8 mouse cellular contexts compared by ENCODE assay signal in the genomic region with DNA sequence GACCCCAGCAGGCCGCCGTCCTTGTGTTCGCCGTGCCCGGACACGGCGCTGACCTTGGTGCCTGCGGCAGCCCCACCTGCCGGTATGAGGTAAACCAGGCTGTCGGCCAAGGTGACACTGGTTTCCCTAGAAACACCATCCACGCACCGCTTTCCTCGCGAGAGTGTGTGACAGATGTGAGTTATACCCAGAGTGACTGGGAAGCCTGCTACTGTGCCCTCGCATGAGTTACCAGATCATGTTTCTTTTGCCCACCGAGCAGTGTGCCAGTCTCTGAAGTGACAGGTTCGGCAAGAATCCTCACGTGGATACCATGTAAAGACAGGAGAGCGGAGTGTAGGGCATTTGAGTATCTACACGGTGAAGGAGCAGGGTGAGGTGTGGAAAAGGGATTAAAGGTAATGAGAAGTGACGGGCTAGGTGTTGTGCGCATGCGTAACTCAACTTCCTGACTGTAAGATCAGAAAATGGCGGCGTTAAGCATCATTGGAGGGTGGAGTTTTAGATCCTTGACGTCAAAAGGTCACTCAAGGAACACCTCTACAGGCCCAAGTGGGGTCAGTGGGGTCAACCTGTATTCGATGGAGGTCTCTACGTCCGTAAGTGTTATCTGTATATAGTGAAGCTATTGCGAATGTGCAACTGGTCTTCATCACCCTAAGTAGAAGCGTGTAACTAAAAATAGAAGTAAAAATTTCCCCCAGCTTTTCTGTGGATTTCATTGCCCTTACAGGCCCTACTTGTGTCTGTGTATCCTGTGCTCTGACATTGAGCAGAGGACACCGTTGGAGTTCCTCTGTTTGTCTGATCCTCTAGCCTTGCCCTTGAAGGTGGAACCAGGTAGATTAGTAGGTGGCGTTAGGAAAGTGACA. TPM values are rescaled to one million over a fixed set of nuclear protein-coding genes. Genes with fewer than 3 reads are reported as not detected.
A peak's percentile ranks its signal among the peaks of the same experiment; 100 is the strongest.
DNase-seq lines count a peak whose midpoint lies in the region; ATAC-seq and TF ChIP-seq lines count a peak whose summit lies in the region.

No protein-coding gene starts in this region.

- TF ChIP-seq CTCF in gastrocnemius, adult 2 months (IDR thresholded peaks at IDR 0.05), result peak; percentile 38

- H3K27ac ChIP-seq in neural tube, embryonic 11.5 days (ENCODE audit: low read depth, low read length), result peak overlapping the region; percentile 56; the same call in 1 of the 2 replicates
- H3K27ac ChIP-seq in gastrocnemius, adult 2 months, result peak overlapping the region; percentile 99
- peak overlapping the region; percentile 84 for H3K27ac ChIP-seq in intestine, embryonic 14.5 days (ENCODE audit: low read depth)
- peak overlapping the region; percentile 73; the same call in 1 of the 2 replicates for H3K27ac ChIP-seq in limb, embryonic 13.5 days
- H3K27ac ChIP-seq in midbrain, embryonic 15.5 days, result peak overlapping the region; percentile 96
- peak overlapping the region; percentile 92 for H3K27ac ChIP-seq in stomach, embryonic 16.5 days (ENCODE audit: low read length)

- intact Hi-C loops in gastrocnemius, adult 2 months (cut with DNase I), result no loop called here

- DNase-seq in neural tube, embryonic 11.5 days (ENCODE audit: low spot score), result peak; percentile 74
- DNase-seq in neural tube, embryonic 10.5 days (ENCODE audit: extremely low spot score, low spot score), result no peak
- no peak for DNase-seq in gastrocnemius, adult 2 months
- peak; percentile 91 for DNase-seq in intestine, embryonic 14.5 days (ENCODE audit: low spot score)

- peak overlapping the region; percentile 71 for H3K9ac ChIP-seq in neural tube, embryonic 11.5 days (ENCODE audit: low read length)
- peak overlapping the region; percentile 64 for H3K9ac ChIP-seq in intestine, embryonic 14.5 days (ENCODE audit: low read length)
- H3K9ac ChIP-seq in limb, embryonic 13.5 days, result peak overlapping the region; percentile 74
- H3K9ac ChIP-seq in midbrain, embryonic 15.5 days, result peak overlapping the region; percentile 71
- H3K9ac ChIP-seq in stomach, embryonic 16.5 days (ENCODE audit: low read length), result peak overlapping the region; percentile 78

- H3K27me3 ChIP-seq in neural tube, embryonic 11.5 days (ENCODE audit: control insufficient read depth, insufficient read depth, low read length), result no peaks in the 10 kb centered on the region
- no peaks in the 10 kb centered on the region for H3K27me3 ChIP-seq in intestine, embryonic 14.5 days (replicated peaks; ENCODE audit: control insufficient read depth, insufficient read depth, low read length)
- no peaks in the 10 kb centered on the region for H3K27me3 ChIP-seq in limb, embryonic 13.5 days
- H3K27me3 ChIP-seq in midbrain, embryonic 15.5 days (replicated peaks), result no peaks in the 10 kb centered on the region
- H3K27me3 ChIP-seq in stomach, embryonic 16.5 days (ENCODE audit: control insufficient read depth, insufficient read depth, low read length), result no peaks in the 10 kb centered on the region

- 20% methylated on average over 33 of the region's 33 CpGs for WGBS in neural tube, embryonic 11.5 days
- WGBS in intestine, embryonic 14.5 days, result 13% methylated on average over 33 of the region's 33 CpGs
- WGBS in limb, embryonic 13.5 days, result 17% methylated on average over 33 of the region's 33 CpGs
- WGBS in midbrain, embryonic 15.5 days, result 18% methylated on average over 33 of the region's 33 CpGs
- 10% methylated on average over 33 of the region's 33 CpGs for WGBS in stomach, embryonic 16.5 days

- H3K9me3 ChIP-seq in neural tube, embryonic 11.5 days (ENCODE audit: control insufficient read depth, low read length), result no peaks in the 10 kb centered on the region
- H3K9me3 ChIP-seq in intestine, embryonic 14.5 days (ENCODE audit: control insufficient read depth, low read length), result no peaks in the 10 kb centered on the region
- H3K9me3 ChIP-seq in limb, embryonic 13.5 days, result no peaks in the 10 kb centered on the region
- H3K9me3 ChIP-seq in midbrain, embryonic 15.5 days, result no peaks in the 10 kb centered on the region
- H3K9me3 ChIP-seq in stomach, embryonic 16.5 days (replicated peaks; ENCODE audit: control insufficient read depth, low read length), result no peaks in the 10 kb centered on the region

- H3K36me3 ChIP-seq in neural tube, embryonic 11.5 days (ENCODE audit: control insufficient read depth, insufficient read depth, low read length), result peaks cover 4% of the 10 kb centered on the region
- H3K36me3 ChIP-seq in intestine, embryonic 14.5 days (ENCODE audit: control insufficient read depth, insufficient read depth, low read length), result peaks cover 6% of the 10 kb centered on the region
- H3K36me3 ChIP-seq in limb, embryonic 13.5 days, result peaks cover 6% of the 10 kb centered on the region
- 0 out of 2 replicates have a peak, but pooled peaks cover 3% of the 10 kb centered on the region for H3K36me3 ChIP-seq in midbrain, embryonic 15.5 days (replicated peaks)
- peaks cover 2% of the 10 kb centered on the region; the same call in 1 of the 2 replicates for H3K36me3 ChIP-seq in stomach, embryonic 16.5 days (ENCODE audit: control insufficient read depth, insufficient read depth, low read length)

- H3K4me2 ChIP-seq in neural tube, embryonic 11.5 days (ENCODE audit: low read depth), result peak overlapping the region; percentile 87
- H3K4me2 ChIP-seq in intestine, embryonic 14.5 days (ENCODE audit: low read length), result peak overlapping the region; percentile 62
- peak overlapping the region; percentile 75 for H3K4me2 ChIP-seq in limb, embryonic 13.5 days (replicated peaks)
- H3K4me2 ChIP-seq in midbrain, embryonic 15.5 days, result peak overlapping the region; percentile 81
- peak overlapping the region; percentile 79 for H3K4me2 ChIP-seq in stomach, embryonic 16.5 days (ENCODE audit: low read depth, low read length)

- peak overlapping the region; percentile 80 for H3K4me3 ChIP-seq in neural tube, embryonic 11.5 days (ENCODE audit: low read depth, low read length)
- peak overlapping the region; percentile 96 for H3K4me3 ChIP-seq in gastrocnemius, adult 2 months
- peak overlapping the region; percentile 89 for H3K4me3 ChIP-seq in intestine, embryonic 14.5 days (ENCODE audit: low read depth, low read length)
- H3K4me3 ChIP-seq in limb, embryonic 13.5 days, result peak overlapping the region; percentile 76
- peak overlapping the region; percentile 96 for H3K4me3 ChIP-seq in midbrain, embryonic 15.5 days
- peak overlapping the region; percentile 70 for H3K4me3 ChIP-seq in stomach, embryonic 16.5 days (replicated peaks; ENCODE audit: low read length)

- peaks cover 6% of the 10 kb centered on the region; the same call in 1 of the 2 replicates for H3K4me1 ChIP-seq in neural tube, embryonic 11.5 days (ENCODE audit: control insufficient read depth, insufficient read depth, low read length)
- H3K4me1 ChIP-seq in intestine, embryonic 14.5 days (replicated peaks; ENCODE audit: control insufficient read depth, insufficient read depth, low read length), result peaks cover 6% of the 10 kb centered on the region; the same call in 1 of the 2 replicates
- peaks cover 12% of the 10 kb centered on the region for H3K4me1 ChIP-seq in limb, embryonic 13.5 days
- peaks cover 9% of the 10 kb centered on the region; the same call in 1 of the 2 replicates for H3K4me1 ChIP-seq in midbrain, embryonic 15.5 days
- peaks cover 6% of the 10 kb centered on the region for H3K4me1 ChIP-seq in stomach, embryonic 16.5 days (ENCODE audit: control insufficient read depth, insufficient read depth, low read length)

- peak; percentile 65 for ATAC-seq in neural tube, embryonic 11.5 days (ENCODE audit: insufficient read depth, low FRiP score, low TSS enrichment)
- ATAC-seq in common myeloid progenitor, adult 5-6 weeks (replicated peaks; ENCODE audit: low read depth, poor library complexity, severe bottlenecking), result peak; percentile 39
- ATAC-seq in intestine, embryonic 14.5 days (replicated peaks; ENCODE audit: low FRiP score, low TSS enrichment, low read depth), result peak; percentile 18
- ATAC-seq in limb, embryonic 13.5 days (ENCODE audit: low FRiP score, low read depth), result peak; percentile 62
- ATAC-seq in midbrain, embryonic 15.5 days (replicated peaks), result peak; percentile 72
- ATAC-seq in stomach, embryonic 16.5 days (ENCODE audit: insufficient read depth, low FRiP score), result peak; percentile 5; the same call in 1 of the 2 replicates

RNA-seq across cellular contexts. Expression of gene Ogdh, which starts 0.9 kb away (rescaled TPM):
- 93.0 and 104 TPM in 2 replicates for polyA plus RNA-seq in neural tube, embryonic 11.5 days (2014; fragmentation: Nextera tagmentation; extraction: Ambion mirVana)
- total RNA-seq in common myeloid progenitor, adult 5-6 weeks (2017), result 95.6 and 111 TPM in 2 replicates
- total RNA-seq in gastrocnemius, adult 2 months (2021), result 100 to 1,000 TPM; 620 to 834 TPM
- polyA plus RNA-seq in intestine, embryonic 14.5 days (2014; fragmentation: Nextera tagmentation; extraction: Ambion mirVana), result 112 TPM in 2 replicates
- polyA plus RNA-seq in limb, embryonic 13.5 days (2015; fragmentation: Nextera tagmentation; extraction: Ambion mirVana), result 84.1 and 95.0 TPM in 2 replicates
- polyA plus RNA-seq in midbrain, embryonic 15.5 days (2015; fragmentation: Nextera tagmentation; extraction: Ambion mirVana), result 118 and 126 TPM in 2 replicates
- 134 and 137 TPM in 2 replicates for polyA plus RNA-seq in stomach, embryonic 16.5 days (2015; fragmentation: Nextera tagmentation; extraction: Ambion mirVana)

RNA-seq across cellular contexts. Expression of gene Tmed4, which starts 17.7 kb away (rescaled TPM):
- 145 and 154 TPM in 2 replicates for polyA plus RNA-seq in neural tube, embryonic 11.5 days (2014; fragmentation: Nextera tagmentation; extraction: Ambion mirVana)
- total RNA-seq in common myeloid progenitor, adult 5-6 weeks (2017), result 37.5 and 49.2 TPM in 2 replicates
- total RNA-seq in gastrocnemius, adult 2 months (2021), result 10 to 100 TPM; 57.7 to 75.6 TPM
- polyA plus RNA-seq in intestine, embryonic 14.5 days (2014; fragmentation: Nextera tagmentation; extraction: Ambion mirVana), result 113 and 119 TPM in 2 replicates
- polyA plus RNA-seq in limb, embryonic 13.5 days (2015; fragmentation: Nextera tagmentation; extraction: Ambion mirVana), result 109 and 113 TPM in 2 replicates
- polyA plus RNA-seq in midbrain, embryonic 15.5 days (2015; fragmentation: Nextera tagmentation; extraction: Ambion mirVana), result 123 and 128 TPM in 2 replicates
- 119 and 122 TPM in 2 replicates for polyA plus RNA-seq in stomach, embryonic 16.5 days (2015; fragmentation: Nextera tagmentation; extraction: Ambion mirVana)

RNA-seq across cellular contexts. Expression of gene Ddx56, which starts 24.8 kb away (rescaled TPM):
- 105 and 107 TPM in 2 replicates for polyA plus RNA-seq in neural tube, embryonic 11.5 days (2014; fragmentation: Nextera tagmentation; extraction: Ambion mirVana)
- total RNA-seq in common myeloid progenitor, adult 5-6 weeks (2017), result 40.9 and 43.2 TPM in 2 replicates
- total RNA-seq in gastrocnemius, adult 2 months (2021), result 10 to 100 TPM; 26.1 to 33.0 TPM
- polyA plus RNA-seq in intestine, embryonic 14.5 days (2014; fragmentation: Nextera tagmentation; extraction: Ambion mirVana), result 111 and 122 TPM in 2 replicates
- 98.1 and 101 TPM in 2 replicates for polyA plus RNA-seq in limb, embryonic 13.5 days (2015; fragmentation: Nextera tagmentation; extraction: Ambion mirVana)
- polyA plus RNA-seq in midbrain, embryonic 15.5 days (2015; fragmentation: Nextera tagmentation; extraction: Ambion mirVana), result 71.4 and 72.2 TPM in 2 replicates
- polyA plus RNA-seq in stomach, embryonic 16.5 days (2015; fragmentation: Nextera tagmentation; extraction: Ambion mirVana), result 85.2 and 87.6 TPM in 2 replicates

Comparison
In these comparisons a context has a peak if more than half of its experiments do, and no peak if none do; other contexts are left out.
1. DNase-seq: peak in neural tube, embryonic 11.5 days (single experiment) and intestine, embryonic 14.5 days (single experiment); none in neural tube, embryonic 10.5 days (single experiment) and gastrocnemius, adult 2 months (single experiment).
2. ATAC-seq: peak in every context shown above with its lines; median percentile 72 in midbrain, embryonic 15.5 days; 65 in neural tube, embryonic 11.5 days; 62 in limb, embryonic 13.5 days; 39 in common myeloid progenitor, adult 5-6 weeks; 18 in intestine, embryonic 14.5 days; 5 in stomach, embryonic 16.5 days.
3. Peak in every context shown above with its lines, with median percentiles within 50 percentile points of each other: H3K27ac ChIP-seq, H3K4me2 ChIP-seq, H3K4me3 ChIP-seq and H3K9ac ChIP-seq.